Mouse (Mus musculus) kidney, embryonic 14.5 days (tissue): ENCODE data around the gene Sgf29. TPM values are rescaled to one million over a fixed set of nuclear protein-coding genes. Genes with fewer than 3 reads are reported as not detected.
A peak's percentile ranks its signal among the peaks of the same experiment; 100 is the strongest.

Source experiments
- ATAC-seq: fragments of 200-750 bp; cut with Nextera tagmentation; 2 replicates; pipeline ENCODE4 v1.8.0; 2017; ENCODE audit warnings: moderate number of reproducible peaks, mild to moderate bottlenecking, moderate TSS enrichment, moderate library complexity; ENCODE audit not compliant: low FRiP score, low TSS enrichment
- H3K27ac ChIP-seq: fragments of 300-500 bp; sonication (generic); 2 replicates; pipeline ENCODE4 v1.5.1; 2014; ENCODE audit warnings: low read depth, mild to moderate bottlenecking, low read length, moderate library complexity, mixed read lengths
- H3K27me3 ChIP-seq: fragments of 300-500 bp; sonication (generic); 2 replicates; pipeline ENCODE4 v1.6.1; 2014; ENCODE audit warnings: mild to moderate bottlenecking, low read length; ENCODE audit not compliant: control insufficient read depth, insufficient read depth
- H3K36me3 ChIP-seq: fragments of 300-500 bp; sonication (generic); 2 replicates; pipeline ENCODE4 v1.6.1; 2014; ENCODE audit warnings: low read length, mixed read lengths; ENCODE audit not compliant: control insufficient read depth, insufficient read depth
- H3K4me1 ChIP-seq: fragments of 300-500 bp; sonication (generic); 2 replicates; pipeline ENCODE4 v1.6.1; 2014; ENCODE audit warnings: low read length, mixed read lengths; ENCODE audit not compliant: control insufficient read depth, insufficient read depth
- H3K4me2 ChIP-seq: fragments of 300-500 bp; sonication (generic); replicated peaks from 2 replicates; pipeline ENCODE4 v1.6.1; 2014; ENCODE audit warnings: low read depth, mild to moderate bottlenecking, low read length
- H3K4me3 ChIP-seq: fragments of 300-500 bp; sonication (generic); 2 replicates; pipeline ENCODE4 v1.5.1; 2014; ENCODE audit warnings: mild to moderate bottlenecking, low read length
- H3K9ac ChIP-seq: fragments of 300-500 bp; sonication (generic); 2 replicates; pipeline ENCODE4 v1.6.1; 2014; ENCODE audit warnings: low read depth, mild to moderate bottlenecking, low read length, moderate library complexity
- H3K9me3 ChIP-seq: fragments of 300-500 bp; sonication (generic); 2 replicates; pipeline ENCODE4 v1.6.1; 2016; ENCODE audit warnings: low read length; ENCODE audit not compliant: control insufficient read depth
- WGBS: fragments of 180-500 bp; shearing (Covaris S2); extraction: QIAGEN DNeasy Blood & Tissue Kit; methylation state at CpG from one replicate; pipeline ENCODE4 v1.1.7; 2014; 5-methylcytosine and 5-hydroxymethylcytosine counted together
- polyA plus RNA-seq: library from polyadenylated mRNA; unstranded; fragments of >200 nt; fragmentation: Nextera tagmentation; extraction: Ambion mirVana; gene quantifications from 2 replicates; pipeline ENCODE4 v1.2.1, GENCODE M21; 2014

The Sgf29 gene
- polyA plus RNA-seq, 1 experiment from 2014 or later, result 35.6 TPM

GRCm38 (mm10) chr7:126696303-126696702 lies 47.2 kb downstream of the Sgf29 start:
- peak overlapping the region; percentile 73 for H3K4me3 ChIP-seq
- no peak; the same call in 1 of the 2 replicates for ATAC-seq
- peaks cover 19% of the 10 kb centered on the region for H3K4me1 ChIP-seq
- H3K9me3 ChIP-seq, result no peaks in the 10 kb centered on the region
- peak overlapping the region; percentile 75 for H3K9ac ChIP-seq
- 0 out of 2 replicates have a peak overlapping the region, but pooled peaks have one; percentile 47 for H3K27ac ChIP-seq
- 3% methylated on average over 17 of the region's 17 CpGs for WGBS
- H3K36me3 ChIP-seq, result peaks cover 16% of the 10 kb centered on the region
- H3K27me3 ChIP-seq, result no peaks in the 10 kb centered on the region
- peak overlapping the region; percentile 94 for H3K4me2 ChIP-seq

- no peaks in the 10 kb centered on the region for H3K9me3 ChIP-seq
- no peaks in the 10 kb centered on the region for H3K27me3 ChIP-seq
- peak overlapping the region; percentile 75; the same call in 1 of the 2 replicates for H3K9ac ChIP-seq
- no peak for ATAC-seq
- peaks cover 22% of the 10 kb centered on the region for H3K4me1 ChIP-seq
- peak overlapping the region; percentile 73 for H3K4me3 ChIP-seq
- peaks cover 10% of the 10 kb centered on the region for H3K36me3 ChIP-seq
- H3K4me2 ChIP-seq, result peak overlapping the region; percentile 94
- H3K27ac ChIP-seq, result no peak overlapping the region
- 86% methylated on average over 3 of the region's 3 CpGs for WGBS
Observed at GRCm38 (mm10) chr7:126696886-126697285, 47.8 kb downstream of the Sgf29 start.

DNA sequence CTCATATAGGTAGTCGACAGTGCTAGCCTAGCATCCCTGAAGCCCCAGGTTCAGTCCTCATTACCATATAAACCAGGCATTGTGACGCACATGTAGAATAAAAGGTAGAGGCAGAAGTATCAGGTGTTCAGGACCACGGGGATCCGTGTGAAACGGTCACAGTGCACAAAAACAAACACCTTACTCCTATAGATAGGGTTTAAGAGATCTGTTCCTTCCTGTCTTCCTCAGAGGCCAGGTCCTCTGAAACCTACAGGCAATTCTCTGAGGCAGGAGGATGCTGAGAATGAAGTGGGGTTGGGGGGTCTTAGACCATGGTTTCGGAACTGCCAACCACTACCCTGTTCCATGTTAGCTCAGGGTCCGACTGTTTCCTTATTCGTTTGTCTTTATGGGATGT lies 48.7 kb downstream of the Sgf29 start:
- H3K9me3 ChIP-seq, result no peaks in the 10 kb centered on the region
- no peak overlapping the region for H3K4me3 ChIP-seq
- no peaks in the 10 kb centered on the region for H3K27me3 ChIP-seq
- WGBS, result 94% methylated on average over 8 of the region's 8 CpGs
- peaks cover 22% of the 10 kb centered on the region for H3K4me1 ChIP-seq
- H3K27ac ChIP-seq, result no peak overlapping the region
- no peak for ATAC-seq
- no peak overlapping the region for H3K4me2 ChIP-seq
- H3K36me3 ChIP-seq, result 0 out of 2 replicates have a peak, but pooled peaks cover 2% of the 10 kb centered on the region
- no peak overlapping the region for H3K9ac ChIP-seq

GRCm38 (mm10) chr7:126700063-126701015 lies 51.2 kb downstream of the Sgf29 start:
- Histone ChIP-seq H3K36me3 (0 out of 2 replicates have a peak, but pooled peaks cover 2% of the 10 kb centered on the region), H3K4me3 (no peak overlapping the region), H3K27me3 (peaks cover 16% of the 10 kb centered on the region), H3K4me2 (no peak overlapping the region), H3K9me3 (no peaks in the 10 kb centered on the region), H3K27ac (no peak overlapping the region), H3K9ac (no peak overlapping the region), H3K4me1 (peaks cover 23% of the 10 kb centered on the region)
- WGBS, result 87% methylated on average over 25 of the region's 25 CpGs
- no peak for ATAC-seq

DNA sequence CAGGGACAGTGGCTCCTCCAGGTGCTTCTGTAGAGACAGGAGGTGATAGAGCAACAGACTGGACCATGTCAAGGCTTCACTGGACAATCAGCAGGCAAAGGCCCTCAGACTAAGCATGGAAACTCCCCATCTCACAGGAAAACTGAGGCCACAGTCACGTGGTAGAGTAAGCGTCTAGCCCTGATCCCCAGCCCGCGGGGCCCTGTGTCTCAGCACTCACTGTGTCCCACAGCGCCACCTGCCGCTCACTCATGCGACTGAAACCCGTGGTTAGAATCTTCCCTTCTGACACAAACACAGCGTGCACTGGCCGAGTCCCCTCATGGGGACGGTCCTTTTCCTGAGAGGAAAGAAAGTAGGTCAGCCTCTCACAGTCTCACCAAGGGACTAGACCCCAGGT lies 52.0 kb downstream of the Sgf29 start:
- peak; percentile 74; the same call in 1 of the 2 replicates for ATAC-seq
- no peak overlapping the region for H3K27ac ChIP-seq
- H3K9ac ChIP-seq, result no peak overlapping the region
- peaks cover 17% of the 10 kb centered on the region for H3K27me3 ChIP-seq
- 0 out of 2 replicates have a peak, but pooled peaks cover 2% of the 10 kb centered on the region for H3K36me3 ChIP-seq
- H3K4me2 ChIP-seq, result peak overlapping the region; percentile 22; the same call in 1 of the 2 replicates
- 1% methylated on average over 11 of the region's 11 CpGs for WGBS
- peaks cover 23% of the 10 kb centered on the region for H3K4me1 ChIP-seq
- no peaks in the 10 kb centered on the region for H3K9me3 ChIP-seq
- no peak overlapping the region for H3K4me3 ChIP-seq

GRCm38 (mm10) chr7:126701559-126702357 lies 52.6 kb downstream of the Sgf29 start:
- Histone ChIP-seq H3K9ac (no peak overlapping the region), H3K36me3 (0 out of 2 replicates have a peak, but pooled peaks cover 2% of the 10 kb centered on the region), H3K4me1 (peaks cover 17% of the 10 kb centered on the region), H3K4me3 (no peak overlapping the region), H3K27me3 (peaks cover 17% of the 10 kb centered on the region), H3K9me3 (no peaks in the 10 kb centered on the region), H3K27ac (no peak overlapping the region), H3K4me2 (peak overlapping the region; percentile 22; the same call in 1 of the 2 replicates)
- ATAC-seq, result 0 out of 2 replicates have a peak, but pooled peaks have one; percentile 2
- WGBS, result 62% methylated on average over 24 of the region's 24 CpGs

- no peak overlapping the region for H3K4me2 ChIP-seq
- no peak overlapping the region for H3K4me3 ChIP-seq
- no peak overlapping the region for H3K9ac ChIP-seq
- no peaks in the 10 kb centered on the region for H3K9me3 ChIP-seq
- no peak for ATAC-seq
- H3K36me3 ChIP-seq, result 0 out of 2 replicates have a peak, but pooled peaks cover 2% of the 10 kb centered on the region
- H3K27me3 ChIP-seq, result peaks cover 17% of the 10 kb centered on the region
- H3K4me1 ChIP-seq, result peaks cover 12% of the 10 kb centered on the region
- H3K27ac ChIP-seq, result no peak overlapping the region
- WGBS, result 81% methylated on average over 6 of the region's 6 CpGs
Observed at GRCm38 (mm10) chr7:126702358-126702757, 53.2 kb downstream of the Sgf29 start.

- WGBS, result 75% methylated on average over 12 of the region's 12 CpGs
- Histone ChIP-seq H3K4me2 (no peak overlapping the region), H3K4me1 (peaks cover 12% of the 10 kb centered on the region), H3K27ac (no peak overlapping the region), H3K9ac (no peak overlapping the region), H3K9me3 (no peaks in the 10 kb centered on the region), H3K36me3 (0 out of 2 replicates have a peak, but pooled peaks cover 2% of the 10 kb centered on the region), H3K4me3 (no peak overlapping the region), H3K27me3 (peaks cover 17% of the 10 kb centered on the region)
- no peak for ATAC-seq
Observed at GRCm38 (mm10) chr7:126702861-126703756, 54.0 kb downstream of the Sgf29 start.
